Mouse (Mus musculus) cortical plate, adult 2 months (tissue): ENCODE results near the gene Adcy1.

Experiments
- CTCF ChIP-seq: fragments of 200-500 bp; IDR thresholded peaks from 2 replicates; pipeline ENCODE4 v1.5.1; 2011; ENCODE audit warnings: mild to moderate bottlenecking, control low read depth, low read length; ENCODE audit not compliant: insufficient read depth; ENCODE audit errors: extremely low read depth
- POLR2A ChIP-seq: fragments of 200-500 bp; IDR thresholded peaks from 2 replicates; pipeline ENCODE4 v1.6.1; 2011; ENCODE audit warnings: mild to moderate bottlenecking, low read length, control low read depth; ENCODE audit not compliant: insufficient read depth; ENCODE audit errors: extremely low read depth

- no peak for TF ChIP-seq POLR2A
- TF ChIP-seq CTCF = no peak
These were observed 66.2 kb downstream of the Adcy1 start for GRCm38 (mm10) chr11:7129319-7130051.
